Mouse (Mus musculus) thymus, postnatal 36 days (tissue): ENCODE results near the gene Prss47.

ENCODE experiments used
- DNase-seq, 2 experiments: peaks; one replicate each; pipeline ENCODE4 v3.0.0; 2022; ENCODE audit warnings: mixed read lengths in 2 of 2

Gene Prss47

GRCm38 (mm10) chr13:65052660-65053059, at the start of gene Prss47:
Prss47 (minus strand) TSS chr13:65052760.
- DNase-seq: no peak

GRCm38 (mm10) chr13:65101232-65101631, 48.7 kb upstream of the Prss47 start:
- no peak for DNase-seq

GRCm38 (mm10) chr13:65100678-65101077, 48.1 kb upstream of the Prss47 start:
- DNase-seq: no peak

- no peak for DNase-seq
These were observed 44.5 kb upstream of the Prss47 start for GRCm38 (mm10) chr13:65097018-65097417.

GRCm38 (mm10) chr13:65095923-65096322, 43.4 kb upstream of the Prss47 start:
- no peak for DNase-seq

GRCm38 (mm10) chr13:65069969-65070368, 17.4 kb upstream of the Prss47 start:
- no peak for DNase-seq

- no peak for DNase-seq
These were observed 17.5 kb downstream of the Prss47 start for GRCm38 (mm10) chr13:65035057-65035456.

GRCm38 (mm10) chr13:65032758-65033157, 19.8 kb downstream of the Prss47 start, which contains the start of gene Spata31d1c:
Spata31d1c (plus strand) TSS chr13:65033058.
- DNase-seq: no peak

- DNase-seq: no peak
These were observed 41.4 kb downstream of the Prss47 start for GRCm38 (mm10) chr13:65011052-65011738.

GRCm38 (mm10) chr13:65007971-65008370, 44.6 kb downstream of the Prss47 start:
- no peak for DNase-seq

- no peak for DNase-seq
These were observed 45.8 kb downstream of the Prss47 start for GRCm38 (mm10) chr13:65006760-65007159.

- DNase-seq: no peak
These were observed 47.1 kb downstream of the Prss47 start for GRCm38 (mm10) chr13:65005414-65005813.
